Comparison of ENCODE assay signal across 9 mouse cellular contexts in genomic region chr17:28467749-28468148, GRCm38 (mm10). TPM values are rescaled to one million over a fixed set of nuclear protein-coding genes. Genes with fewer than 3 reads are reported as not detected.
A peak's percentile ranks its signal among the peaks of the same experiment; 100 is the strongest.
DNase-seq lines count a peak whose midpoint lies in the region; ATAC-seq lines count a peak whose summit lies in the region.
"Had no signal": no experiment of that assay in that cellular context is flagged by ENCODE, and none has a peak within 500 bp of the region (broad histone marks: within the 10 kb centered on the region; RNA-seq: fewer than 3 reads in every experiment).

No protein-coding gene starts in this region.

- H3K4me2 ChIP-seq in liver, embryonic 11.5 days, result peak overlapping the region; percentile 21
- peak overlapping the region; percentile 32 for H3K4me2 ChIP-seq in intestine, embryonic 15.5 days (replicated peaks)
- H3K4me2 ChIP-seq in stomach, embryonic 15.5 days, result peak overlapping the region; percentile 31; the same call in 1 of the 2 replicates
- H3K4me2 ChIP-seq: embryonic facial prominence, embryonic 12.5 days had no signal

- no peak overlapping the region for H3K9ac ChIP-seq in liver, embryonic 11.5 days (ENCODE audit: low read depth, low read length)
- H3K9ac ChIP-seq in intestine, embryonic 15.5 days, result no peak overlapping the region
- no peak overlapping the region for H3K9ac ChIP-seq in stomach, embryonic 15.5 days
- H3K9ac ChIP-seq: embryonic facial prominence, embryonic 12.5 days had no signal

- H3K36me3 ChIP-seq in liver, embryonic 11.5 days (ENCODE audit: control insufficient read depth, insufficient read depth, low read length), result no peaks in the 10 kb centered on the region
- no peaks in the 10 kb centered on the region for H3K36me3 ChIP-seq in intestine, embryonic 15.5 days
- H3K36me3 ChIP-seq in stomach, embryonic 15.5 days, result no peaks in the 10 kb centered on the region
- H3K36me3 ChIP-seq: embryonic facial prominence, embryonic 12.5 days had no signal

- DNase-seq in liver, embryonic 11.5 days (ENCODE audit: low spot score), result peak; percentile 28
- no peak for DNase-seq in liver
- DNase-seq in brain, adult 2 months (ENCODE audit: low read depth, low spot score), result peak; percentile 19
- DNase-seq in adrenal gland, adult (ENCODE audit: inconsistent age in 2 of 2, low spot score in 1 of 2), result no peak
- DNase-seq in gastrocnemius, postnatal 25 days, result no peak

- WGBS in liver, embryonic 11.5 days, result 58% methylated on average over 11 of the region's 11 CpGs
- 40% methylated on average over 11 of the region's 11 CpGs for WGBS in intestine, embryonic 15.5 days
- 62% methylated on average over 11 of the region's 11 CpGs for WGBS in stomach, embryonic 15.5 days

- ATAC-seq in liver, embryonic 11.5 days (replicated peaks; ENCODE audit: low FRiP score), result no peak
- ATAC-seq in intestine, embryonic 15.5 days, result no peak
- ATAC-seq in stomach, embryonic 15.5 days (ENCODE audit: insufficient read depth, low FRiP score, low read depth), result no peak
- ATAC-seq in granulocyte monocyte progenitor cell, adult 5-6 weeks (replicated peaks; ENCODE audit: poor library complexity, severe bottlenecking), result no peak

- H3K27ac ChIP-seq in liver, embryonic 11.5 days (ENCODE audit: low read depth, low read length), result 0 out of 2 replicates have a peak overlapping the region, but pooled peaks have one; percentile 19
- H3K27ac ChIP-seq in intestine, embryonic 15.5 days, result no peak overlapping the region
- H3K27ac ChIP-seq in stomach, embryonic 15.5 days, result peak overlapping the region; percentile 54; the same call in 1 of the 2 replicates
- H3K27ac ChIP-seq: embryonic facial prominence, embryonic 12.5 days had no signal

- H3K27me3 ChIP-seq in liver, embryonic 11.5 days (replicated peaks; ENCODE audit: control insufficient read depth, insufficient read depth, low read length), result no peaks in the 10 kb centered on the region
- H3K27me3 ChIP-seq in intestine, embryonic 15.5 days (replicated peaks), result no peaks in the 10 kb centered on the region
- no peaks in the 10 kb centered on the region for H3K27me3 ChIP-seq in stomach, embryonic 15.5 days (replicated peaks)
- H3K27me3 ChIP-seq: embryonic facial prominence, embryonic 12.5 days had no signal

- H3K9me3 ChIP-seq in liver, embryonic 11.5 days (ENCODE audit: control insufficient read depth, low read length), result no peaks in the 10 kb centered on the region
- no peaks in the 10 kb centered on the region for H3K9me3 ChIP-seq in intestine, embryonic 15.5 days
- no peaks in the 10 kb centered on the region for H3K9me3 ChIP-seq in stomach, embryonic 15.5 days
- H3K9me3 ChIP-seq: embryonic facial prominence, embryonic 12.5 days had no signal

- H3K4me3 ChIP-seq in liver, embryonic 11.5 days (ENCODE audit: low read depth, low read length), result peak overlapping the region; percentile 19; the same call in 1 of the 2 replicates
- no peak overlapping the region for H3K4me3 ChIP-seq in intestine, embryonic 15.5 days (replicated peaks)
- 0 out of 2 replicates have a peak overlapping the region, but pooled peaks have one; percentile 13 for H3K4me3 ChIP-seq in stomach, embryonic 15.5 days (replicated peaks)
- H3K4me3 ChIP-seq: embryonic facial prominence, embryonic 12.5 days had no signal

- peaks cover 6% of the 10 kb centered on the region; the same call in 1 of the 2 replicates for H3K4me1 ChIP-seq in liver, embryonic 11.5 days (replicated peaks; ENCODE audit: control insufficient read depth, insufficient read depth, low read length)
- peaks cover 5% of the 10 kb centered on the region; the same call in 1 of the 2 replicates for H3K4me1 ChIP-seq in intestine, embryonic 15.5 days (replicated peaks)
- 0 out of 2 replicates have a peak, but pooled peaks cover 2% of the 10 kb centered on the region for H3K4me1 ChIP-seq in stomach, embryonic 15.5 days

RNA-seq across cellular contexts. Expression of gene Fkbp5, which starts 49.6 kb away (rescaled TPM):
- 8.8 and 10.1 TPM in 2 replicates for polyA plus RNA-seq in liver, embryonic 11.5 days (2014; fragmentation: Nextera tagmentation; extraction: Ambion mirVana)
- polyA plus RNA-seq in intestine, embryonic 15.5 days (2015; fragmentation: Nextera tagmentation; extraction: Ambion mirVana), result 25.9 and 26.6 TPM in 2 replicates
- polyA plus RNA-seq in stomach, embryonic 15.5 days (2015; fragmentation: Nextera tagmentation; extraction: Ambion mirVana), result 24.1 and 24.6 TPM in 2 replicates
- 49.1 and 63.7 TPM in 2 replicates for total RNA-seq in granulocyte monocyte progenitor cell, adult 5-6 weeks (2014; fragmentation: Nextera tagmentation)
- total RNA-seq in granulocyte monocyte progenitor cell, adult 5-6 weeks (2017), result 40.8 and 53.1 TPM in 2 replicates
- 10 to 100 TPM; 61.0 to 63.6 TPM for total RNA-seq in gastrocnemius, postnatal 25 days (2021)

Comparison
In these comparisons a context has a peak if more than half of its experiments do, and no peak if none do; other contexts are left out.
1. DNase-seq: peak in liver, embryonic 11.5 days (single experiment) and brain, adult 2 months (single experiment); none in liver (single experiment), adrenal gland, adult (0 of 2) and gastrocnemius, postnatal 25 days (single experiment).
2. Peak in every context shown above with its lines, with median percentiles within 50 percentile points of each other: H3K4me2 ChIP-seq.